Mouse (Mus musculus): ENCODE measurements around the gene Pbld2. TPM values are rescaled to one million over a fixed set of nuclear protein-coding genes. Genes with fewer than 3 reads are reported as not detected.

Gene Pbld2
- polyA plus RNA-seq, 1 experiment from 2014 or later = 0.88 TPM

Other genes with a start within 250 kb of the Pbld2 start
- gene Ccar1, start 232.0 kb upstream of the Pbld2 start, polyA plus RNA-seq (2014; fragmentation: Nextera tagmentation; extraction: Ambion mirVana) = 179 and 186 TPM in 2 replicates
- gene Tet1, start 115.3 kb upstream of the Pbld2 start, polyA plus RNA-seq (2014; fragmentation: Nextera tagmentation; extraction: Ambion mirVana) = 37.8 and 39.7 TPM in 2 replicates
- gene Slc25a16, start 103.7 kb upstream of the Pbld2 start, polyA plus RNA-seq (2014; fragmentation: Nextera tagmentation; extraction: Ambion mirVana) = 12.6 TPM in 2 replicates
- 31.6 and 33.1 TPM in 2 replicates for gene Dna2, start 77.3 kb upstream of the Pbld2 start, polyA plus RNA-seq (2014; fragmentation: Nextera tagmentation; extraction: Ambion mirVana)
- 22.7 and 27.1 TPM in 2 replicates for gene Rufy2, start 44.1 kb upstream of the Pbld2 start, polyA plus RNA-seq (2014; fragmentation: Nextera tagmentation; extraction: Ambion mirVana)
- 161 and 170 TPM in 2 replicates for gene Hnrnph3, start 98 bp upstream of the Pbld2 start, polyA plus RNA-seq (2014; fragmentation: Nextera tagmentation; extraction: Ambion mirVana)
- 1.6 and 1.8 TPM in 2 replicates for gene Pbld1, start 35.8 kb downstream of the Pbld2 start, polyA plus RNA-seq (2014; fragmentation: Nextera tagmentation; extraction: Ambion mirVana)
- gene Atoh7, start 75.3 kb downstream of the Pbld2 start, polyA plus RNA-seq (2014; fragmentation: Nextera tagmentation; extraction: Ambion mirVana) = 1.1 TPM in 2 replicates
- not detected in 2 replicates for gene Mypn, start 179.6 kb downstream of the Pbld2 start, polyA plus RNA-seq (2014; fragmentation: Nextera tagmentation; extraction: Ambion mirVana)
- gene Herc4, start 219.5 kb downstream of the Pbld2 start, polyA plus RNA-seq (2014; fragmentation: Nextera tagmentation; extraction: Ambion mirVana) = 51.0 and 55.3 TPM in 2 replicates

All from forebrain, embryonic 11.5 days (tissue).